Mouse (Mus musculus): Measurements from ENCODE around the gene Lrmp.

DNA sequence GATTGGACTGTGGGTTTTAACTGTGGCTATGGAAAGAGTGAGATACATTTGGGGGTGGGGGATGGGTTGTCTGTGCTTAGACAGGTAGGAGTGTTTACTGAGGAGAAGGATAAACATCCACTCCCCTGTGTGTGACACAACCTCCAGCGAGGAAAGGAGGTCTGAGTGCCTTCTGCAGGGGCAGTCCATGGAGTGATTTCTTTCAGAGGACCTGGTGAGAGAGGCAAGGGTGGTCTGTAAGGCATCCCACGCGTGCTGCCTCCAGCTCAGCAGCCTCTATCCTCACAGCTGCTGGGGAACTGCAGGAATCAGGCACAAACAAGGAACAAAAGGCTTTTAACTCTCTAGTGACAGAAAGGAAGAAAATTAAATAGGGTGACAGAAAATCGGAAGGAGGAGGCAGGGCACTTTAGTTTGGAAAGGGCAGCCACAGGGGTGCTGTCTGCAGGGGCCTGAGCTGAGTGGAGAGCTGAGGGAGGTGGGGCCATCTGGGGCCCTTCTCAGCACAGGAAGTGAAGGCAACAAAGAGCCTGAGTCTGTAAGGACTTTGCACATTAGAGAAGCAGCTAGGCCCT lies 732 bp downstream of the Lrmp start:
- TF ChIP-seq CTCF (IDR thresholded peaks at IDR 0.05) (no peak), EP300 (IDR thresholded peaks at IDR 0.05) (no peak)
